Mouse (Mus musculus) E14TG2a.4 (cell line): ENCODE data around the gene Ypel2.

Experiments
- CTCF ChIP-seq: conservative IDR thresholded peaks from 2 replicates; pipeline ENCODE4 v1.5.1; 2014; ENCODE audit warnings: low read length
- NANOG ChIP-seq: IDR thresholded peaks from 2 replicates; pipeline ENCODE4 v1.6.1; 2014; ENCODE audit warnings: borderline replicate concordance, low read length, mixed read lengths

DNA sequence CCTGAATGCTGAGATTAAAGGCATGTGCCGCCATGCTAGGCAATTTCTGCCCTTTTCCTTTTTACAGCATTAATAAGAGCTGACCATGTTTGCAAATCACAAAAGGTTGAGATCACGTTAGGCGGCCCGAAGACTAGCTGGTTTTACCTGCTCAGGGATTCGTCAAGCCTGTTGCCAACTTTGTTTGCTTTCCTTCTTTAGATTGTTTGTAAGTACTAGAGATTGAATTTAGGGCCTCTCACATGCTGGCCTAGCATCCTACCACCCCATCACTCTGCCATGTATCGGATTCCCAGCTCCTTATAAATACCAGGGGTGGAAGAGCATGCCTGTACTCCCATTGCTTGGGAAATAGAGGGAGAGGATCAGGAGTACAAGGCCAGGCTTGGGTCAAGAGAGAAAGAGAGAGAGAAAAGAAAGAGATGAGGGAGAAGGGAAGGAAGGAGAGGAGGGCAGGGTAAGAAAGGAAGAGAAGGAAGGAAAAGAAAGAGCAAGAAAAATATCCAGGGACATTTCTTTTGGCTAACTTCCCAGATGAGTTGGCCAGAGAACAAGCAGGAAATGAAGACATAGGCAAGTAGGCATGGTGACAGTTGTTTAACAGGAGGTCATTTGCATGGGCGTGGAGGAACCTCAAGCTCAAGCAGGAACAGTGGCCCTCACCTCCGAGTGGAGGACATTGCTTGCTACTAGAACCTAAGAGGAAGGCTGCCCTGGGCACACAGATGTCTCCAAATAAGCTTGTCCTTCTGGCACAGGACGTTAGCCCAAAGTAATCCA lies 32.8 kb upstream of the Ypel2 start:
- TF ChIP-seq CTCF (no peak), NANOG (no peak)
